Mouse (Mus musculus) testis, adult 2 months (tissue): Measurements from ENCODE around the gene Elavl3. TPM values are rescaled to one million over a fixed set of nuclear protein-coding genes. Genes with fewer than 3 reads are reported as not detected.

Experiments used
- H3K27ac ChIP-seq: fragments of 200-500 bp; 2 replicates; pipeline ENCODE4 v1.5.1; 2012; ENCODE audit warnings: low read depth, low read length; ENCODE audit not compliant: control insufficient read depth, insufficient read depth
- H3K27me3 ChIP-seq: fragments of 200-500 bp; 2 replicates; pipeline ENCODE4 v1.6.1; 2012; ENCODE audit warnings: mild to moderate bottlenecking, low read length, moderate library complexity; ENCODE audit not compliant: control insufficient read depth, insufficient read depth
- H3K36me3 ChIP-seq: fragments of 200-500 bp; 2 replicates; pipeline ENCODE4 v1.6.1; 2012; ENCODE audit warnings: mild to moderate bottlenecking, low read length; ENCODE audit not compliant: control insufficient read depth, insufficient read depth
- H3K4me1 ChIP-seq: fragments of 200-500 bp; 2 replicates; pipeline ENCODE4 v1.6.1; 2012; ENCODE audit warnings: low read length; ENCODE audit not compliant: control insufficient read depth, insufficient read depth
- H3K4me3 ChIP-seq: fragments of 200-500 bp; 2 replicates; pipeline ENCODE4 v1.5.1; 2012; ENCODE audit warnings: low read depth, mild to moderate bottlenecking, low read length, moderate library complexity, mixed read lengths; ENCODE audit not compliant: control insufficient read depth
- CTCF ChIP-seq: fragments of 200-500 bp; IDR thresholded peaks from 2 replicates; pipeline ENCODE4 v1.5.1; 2012; ENCODE audit warnings: low read depth, mild to moderate bottlenecking, inconsistent platforms, low read length, moderate library complexity; ENCODE audit not compliant: control insufficient read depth, insufficient read depth, insufficient replicate concordance
- POLR2A ChIP-seq: fragments of 200-500 bp; IDR thresholded peaks from 2 replicates; pipeline ENCODE4 v1.6.1; 2012; ENCODE audit warnings: low read depth, mild to moderate bottlenecking, inconsistent platforms, low read length, moderate library complexity; ENCODE audit not compliant: control insufficient read depth
- polyA plus RNA-seq: library from polyadenylated mRNA; depleted of rRNA; stranded (reverse); fragments of >200 nt; gene quantifications from 2 replicates; pipeline ENCODE4 v1.2.3, GENCODE M21; 2012; rRNA removed

Elavl3 gene
- polyA plus RNA-seq, 1 experiment = 1.9 TPM

DNA sequence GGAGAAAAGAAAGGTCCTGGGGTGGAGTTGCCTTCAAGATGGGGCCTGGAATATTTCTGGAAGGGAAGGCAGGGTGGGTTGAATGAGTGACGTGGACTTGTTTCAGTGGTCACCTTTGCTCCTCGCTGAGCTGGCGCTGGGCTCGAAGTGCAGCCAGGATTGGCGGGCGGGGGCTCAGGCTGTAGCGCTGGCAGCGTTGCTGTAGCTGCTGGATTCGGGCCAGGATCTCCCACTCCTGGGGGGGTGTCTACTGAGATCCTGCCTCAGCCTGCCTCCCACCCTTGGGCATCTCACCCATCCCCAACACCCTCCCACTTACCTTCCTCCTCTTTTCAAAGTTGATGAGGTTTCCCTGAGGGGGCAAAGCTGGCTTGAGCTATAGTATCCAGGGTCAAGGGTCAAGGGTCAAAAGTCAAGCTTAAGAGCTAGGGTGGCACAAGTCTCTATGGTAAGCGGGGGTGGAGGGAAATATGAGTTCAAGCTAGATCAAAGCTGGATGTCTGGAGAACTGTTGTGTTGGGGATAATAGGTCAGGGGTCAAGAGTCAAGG, 75.1 kb downstream of the Elavl3 start:
- H3K36me3 ChIP-seq = no peaks in the 10 kb centered on the region
- H3K27ac ChIP-seq = no peak overlapping the region
- H3K4me1 ChIP-seq = peaks cover 7% of the 10 kb centered on the region
- H3K27me3 ChIP-seq = no peaks in the 10 kb centered on the region
- no peak for TF ChIP-seq POLR2A
- no peak for TF ChIP-seq CTCF
- H3K4me3 ChIP-seq = no peak overlapping the region

DNA sequence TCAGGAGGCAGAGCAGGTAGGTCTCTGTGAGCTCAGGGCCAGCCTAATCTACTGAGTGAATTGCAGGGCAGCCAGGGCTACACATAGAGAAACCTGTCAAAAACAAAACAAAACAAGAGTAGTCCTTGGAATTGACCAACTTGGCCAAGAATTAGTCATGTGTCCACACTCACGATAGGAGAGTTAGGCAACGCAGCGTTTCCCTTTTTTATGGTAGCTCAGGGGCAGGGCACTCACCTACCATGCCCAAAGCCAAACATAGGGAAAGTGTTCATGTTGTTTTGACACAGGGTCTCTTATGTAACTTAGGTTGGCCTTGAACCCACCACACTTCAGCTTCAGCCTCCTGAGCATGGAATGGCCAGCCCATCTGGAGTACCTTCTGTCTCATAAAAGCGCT, 82.5 kb downstream of the Elavl3 start:
- Histone ChIP-seq H3K27me3 (no peaks in the 10 kb centered on the region), H3K27ac (no peak overlapping the region), H3K4me1 (no peaks in the 10 kb centered on the region), H3K4me3 (no peak overlapping the region), H3K36me3 (no peaks in the 10 kb centered on the region)
- TF ChIP-seq CTCF = no peak
- TF ChIP-seq POLR2A = no peak

DNA sequence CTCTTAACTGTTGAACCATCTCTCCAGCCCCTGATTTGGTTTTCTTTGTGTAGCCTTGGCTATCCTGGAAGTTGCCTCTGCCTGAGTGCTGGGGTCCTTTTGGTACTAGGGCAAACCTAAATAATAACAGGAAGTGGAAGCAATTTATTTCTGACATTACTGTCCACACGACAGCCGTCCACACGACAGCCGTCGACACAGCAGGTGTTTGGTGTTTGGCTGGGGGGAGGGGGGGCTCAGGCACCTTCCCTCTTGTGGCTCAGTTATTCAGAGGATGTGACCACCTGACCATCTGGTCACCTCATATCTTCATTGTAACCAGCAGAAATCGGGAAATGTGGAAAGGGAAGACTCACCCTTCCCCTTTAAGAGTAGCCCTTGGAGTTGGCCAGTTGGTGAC, 82.9 kb downstream of the Elavl3 start:
- H3K27ac ChIP-seq = no peak overlapping the region
- no peaks in the 10 kb centered on the region for H3K27me3 ChIP-seq
- TF ChIP-seq CTCF (no peak), POLR2A (no peak)
- no peak overlapping the region for H3K4me3 ChIP-seq
- no peaks in the 10 kb centered on the region for H3K36me3 ChIP-seq
- H3K4me1 ChIP-seq = no peaks in the 10 kb centered on the region

Other genes with a start within 250 kb of the Elavl3 start
- gene Angptl8, start 216.5 kb downstream of the Elavl3 start, polyA plus RNA-seq = not detected in 2 replicates
- gene Dock6, start 199.4 kb downstream of the Elavl3 start, polyA plus RNA-seq = 41.5 and 46.0 TPM in 2 replicates
- 21.2 and 22.7 TPM in 2 replicates for gene Rab3d, start 133.8 kb downstream of the Elavl3 start, polyA plus RNA-seq
- 72.0 and 74.9 TPM in 2 replicates for gene Ccdc159, start 124.6 kb downstream of the Elavl3 start, polyA plus RNA-seq
- gene Tmem205, start 124.5 kb downstream of the Elavl3 start, polyA plus RNA-seq = 296 and 312 TPM in 2 replicates
- gene Plppr2, start 115.0 kb downstream of the Elavl3 start, polyA plus RNA-seq = 33.3 and 39.3 TPM in 2 replicates
- gene Swsap1, start 96.3 kb downstream of the Elavl3 start, polyA plus RNA-seq = 4.7 and 5.1 TPM in 2 replicates
- 1.5 and 1.9 TPM in 2 replicates for gene Epor, start 88.5 kb downstream of the Elavl3 start, polyA plus RNA-seq
- 3.9 and 5.2 TPM in 2 replicates for gene Rgl3, start 62.6 kb downstream of the Elavl3 start, polyA plus RNA-seq
- 38.5 and 46.0 TPM in 2 replicates for gene Ccdc151, start 49.4 kb downstream of the Elavl3 start, polyA plus RNA-seq
- gene Prkcsh, start 49.2 kb downstream of the Elavl3 start, polyA plus RNA-seq = 41.2 and 43.3 TPM in 2 replicates
- not detected in 2 replicates for gene Gm49318, start 19.2 kb upstream of the Elavl3 start, polyA plus RNA-seq
- gene Zfp653, start 19.4 kb upstream of the Elavl3 start, polyA plus RNA-seq = 43.1 and 44.9 TPM in 2 replicates
- gene Ecsit, start 33.4 kb upstream of the Elavl3 start, polyA plus RNA-seq = 71.6 and 72.6 TPM in 2 replicates
- gene Cnn1, start 47.2 kb upstream of the Elavl3 start, polyA plus RNA-seq = 5.8 and 22.3 TPM in 2 replicates
- gene Elof1, start 65.1 kb upstream of the Elavl3 start, polyA plus RNA-seq = 1,299 and 1,403 TPM in 2 replicates
- 8.2 and 10.7 TPM in 2 replicates for gene Acp5, start 83.7 kb upstream of the Elavl3 start, polyA plus RNA-seq
- gene Pigyl, start 104.8 kb upstream of the Elavl3 start, polyA plus RNA-seq = 64.8 and 73.5 TPM in 2 replicates
- gene Zfp872, start 136.1 kb upstream of the Elavl3 start, polyA plus RNA-seq = 0.05 and 0.16 TPM in 2 replicates
- 8.5 and 9.4 TPM in 2 replicates for gene Zfp809, start 173.7 kb upstream of the Elavl3 start, polyA plus RNA-seq
- 0.02 and 0.05 TPM in 2 replicates for gene Zfp599, start 207.9 kb upstream of the Elavl3 start, polyA plus RNA-seq